Mouse (Mus musculus): Measurements from ENCODE around the gene Rpl10a. TPM values are rescaled to one million over a fixed set of nuclear protein-coding genes. Genes with fewer than 3 reads are reported as not detected.
A peak's percentile ranks its signal among the peaks of the same experiment; 100 is the strongest.
"Not testable (repeated sequence)": the region's sequence is repeated elsewhere in the genome, so short reads cannot be mapped to it uniquely, and the experiment has no call there.

Rpl10a gene
- total RNA-seq, 2 experiments from 2014 or later: 359 to 375 TPM

GRCm38 (mm10) chr17:28305172-28305571, 23.1 kb upstream of the Rpl10a start:
- intact Hi-C loops (cut with DNase I): no loop called here

GRCm38 (mm10) chr17:28308297-28309195, 19.7 kb upstream of the Rpl10a start:
- intact Hi-C loops (cut with DNase I): loop anchor here (1.0 to 2.0 kb wide), 2 partner anchors 82 to 102 kb away; partner anchors contain the start of gene Def6
- DNase-seq (ENCODE audit: low spot score): peak; percentile 58

More at GRCm38 (mm10) chr17:28305172-28305571, 23.1 kb upstream of the Rpl10a start:
- no peak for DNase-seq (ENCODE audit: low spot score)

- intact Hi-C loops (cut with DNase I): no loop called here
Measured at GRCm38 (mm10) chr17:28310831-28311230, 17.4 kb upstream of the Rpl10a start.

GRCm38 (mm10) chr17:28311366-28312132, 16.7 kb upstream of the Rpl10a start:
- DNase-seq (ENCODE audit: low spot score): no peak
- intact Hi-C loops (cut with DNase I): no loop called here

More at GRCm38 (mm10) chr17:28310831-28311230, 17.4 kb upstream of the Rpl10a start:
- DNase-seq (ENCODE audit: low spot score): no peak

GRCm38 (mm10) chr17:28312232-28313211, 15.7 kb upstream of the Rpl10a start:
- intact Hi-C loops (cut with DNase I): no loop called here
- DNase-seq (ENCODE audit: low spot score): no peak

- DNase-seq (ENCODE audit: low spot score): peak; percentile 91
- intact Hi-C loops (cut with DNase I): no loop called here
Measured at GRCm38 (mm10) chr17:28313212-28313879, 14.9 kb upstream of the Rpl10a start, which contains the start of gene Fance. Gene Fance (plus strand): TSS chr17:28313519.

GRCm38 (mm10) chr17:28313880-28314225, 14.4 kb upstream of the Rpl10a start:
- DNase-seq (ENCODE audit: low spot score): no peak
- intact Hi-C loops (cut with DNase I): no loop called here

GRCm38 (mm10) chr17:28315611-28316160, 12.6 kb upstream of the Rpl10a start:
- no peak for DNase-seq (ENCODE audit: low spot score)
- intact Hi-C loops (cut with DNase I): no loop called here

GRCm38 (mm10) chr17:28316476-28316875, 11.8 kb upstream of the Rpl10a start:
- DNase-seq (ENCODE audit: low spot score): no peak
- intact Hi-C loops (cut with DNase I): no loop called here

GRCm38 (mm10) chr17:28317091-28317490, 11.2 kb upstream of the Rpl10a start:
- DNase-seq (ENCODE audit: low spot score): no peak
- intact Hi-C loops (cut with DNase I): no loop called here

- DNase-seq (ENCODE audit: low spot score): no peak
- intact Hi-C loops (cut with DNase I): no loop called here
Measured at GRCm38 (mm10) chr17:28317725-28318124, 10.5 kb upstream of the Rpl10a start.

GRCm38 (mm10) chr17:28321700-28322099, 6.6 kb upstream of the Rpl10a start:
- no peak for DNase-seq (ENCODE audit: low spot score)
- intact Hi-C loops (cut with DNase I): no loop called here

GRCm38 (mm10) chr17:28323786-28324185, 4.5 kb upstream of the Rpl10a start:
- intact Hi-C loops (cut with DNase I): no loop called here

GRCm38 (mm10) chr17:28324416-28324815, 3.9 kb upstream of the Rpl10a start:
- intact Hi-C loops (cut with DNase I); DNase-seq (ENCODE audit: low spot score): not testable (repeated sequence)

More at GRCm38 (mm10) chr17:28323786-28324185, 4.5 kb upstream of the Rpl10a start:
- DNase-seq (ENCODE audit: low spot score): no peak

- intact Hi-C loops (cut with DNase I): no loop called here
- DNase-seq (ENCODE audit: low spot score): no peak
Measured at GRCm38 (mm10) chr17:28325751-28326150, 2.5 kb upstream of the Rpl10a start.

GRCm38 (mm10) chr17:28326951-28327350, 1.3 kb upstream of the Rpl10a start:
- DNase-seq (ENCODE audit: low spot score): no peak
- intact Hi-C loops (cut with DNase I): no loop called here

- intact Hi-C loops (cut with DNase I): loop anchor here (1.0 kb wide), 1 partner anchor 41 kb away; no protein-coding TSS in a partner anchor
Measured at GRCm38 (mm10) chr17:28327673-28328325, 472 bp upstream of the Rpl10a start.

GRCm38 (mm10) chr17:28328946-28329345, 675 bp downstream of the Rpl10a start:
- intact Hi-C loops (cut with DNase I): loop anchor here (1.0 kb wide), 1 partner anchor 39 kb away; no protein-coding TSS in a partner anchor
- no peak for DNase-seq (ENCODE audit: low spot score)

More at GRCm38 (mm10) chr17:28327673-28328325, 472 bp upstream of the Rpl10a start:
- no peak for DNase-seq (ENCODE audit: low spot score)

All from heart, postnatal 25 days (tissue).